Mouse (Mus musculus): ENCODE data around the gene Acvr1.

The Acvr1 gene

DNA sequence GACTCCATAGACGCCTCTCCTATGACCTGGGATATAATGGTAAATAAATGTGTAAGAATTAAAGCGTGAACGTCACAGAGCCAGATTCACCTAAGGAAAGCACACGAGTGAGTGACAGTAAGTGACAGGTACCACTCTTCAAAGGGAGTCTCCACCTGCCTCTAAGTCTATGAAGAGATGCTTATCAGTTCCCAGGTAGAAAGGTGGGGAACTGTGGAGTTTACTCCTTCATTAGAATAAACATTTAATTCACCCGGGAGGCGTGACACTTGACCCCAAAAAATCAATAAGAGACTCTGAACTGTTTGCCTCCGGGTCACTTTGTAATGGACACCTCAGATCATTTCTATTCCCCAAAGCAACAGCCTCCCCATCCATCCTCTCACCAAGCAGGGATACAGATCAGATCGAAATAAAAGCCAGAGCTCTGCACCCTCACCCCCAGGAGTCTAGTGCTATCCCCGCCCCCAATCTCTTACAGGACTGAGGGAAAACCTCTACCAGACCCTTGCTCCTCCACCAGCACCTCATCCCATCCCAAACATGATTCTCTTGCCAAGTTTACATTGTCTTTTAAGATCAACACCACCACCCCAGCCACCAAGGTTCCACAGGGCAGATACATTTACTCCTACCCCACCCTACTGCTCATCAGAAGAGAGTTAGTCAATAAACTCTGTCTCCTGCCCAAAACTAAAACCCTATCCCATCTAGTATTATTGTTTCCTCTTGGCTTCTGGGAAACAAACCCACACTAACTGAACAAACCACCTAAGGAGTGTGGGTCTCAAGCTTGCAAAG is 9.7 kb downstream of the Acvr1 start:
- in situ Hi-C loops (cut with MboI): no loop called here

DNA sequence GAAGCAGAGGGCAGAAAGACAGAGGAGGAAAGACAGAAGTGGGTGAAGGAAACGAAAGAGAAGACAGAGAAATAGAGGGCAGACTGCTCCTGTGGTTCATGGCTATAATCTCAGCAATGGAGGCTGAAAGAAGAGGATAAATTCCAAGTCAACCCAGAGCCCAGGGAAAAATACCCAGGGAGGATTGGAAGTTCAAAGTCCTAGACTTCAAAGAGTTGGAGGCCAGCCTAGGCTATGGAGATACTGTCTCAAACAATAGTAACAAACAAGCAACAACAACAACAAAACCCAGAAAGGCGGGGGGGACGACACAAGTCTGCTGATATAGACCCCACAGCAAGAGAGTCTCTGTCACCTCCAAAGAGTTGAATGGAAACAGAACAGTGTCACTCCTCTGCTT is 14.7 kb downstream of the Acvr1 start:
- in situ Hi-C loops (cut with MboI): no loop called here

DNA sequence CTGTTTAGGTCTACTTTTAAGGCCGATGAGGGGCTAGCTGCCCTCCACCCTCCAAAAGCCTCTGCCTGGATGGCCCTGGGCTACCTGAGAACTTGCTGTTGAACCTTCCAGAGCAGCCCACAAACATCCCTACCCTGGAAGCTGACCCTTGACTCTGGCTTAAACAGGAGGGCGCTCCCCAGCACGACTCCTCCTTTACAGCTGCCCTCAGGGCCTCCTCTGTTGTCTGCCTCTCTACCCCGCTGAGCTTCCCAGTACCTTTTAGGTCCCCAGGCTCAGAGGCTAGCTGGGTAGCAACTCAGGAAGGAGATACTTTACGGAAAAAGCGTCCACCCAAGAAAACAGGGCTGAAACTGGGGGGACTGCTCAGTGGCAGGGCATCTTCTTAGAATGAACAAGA is 15.1 kb downstream of the Acvr1 start:
- in situ Hi-C loops (cut with MboI): no loop called here

DNA sequence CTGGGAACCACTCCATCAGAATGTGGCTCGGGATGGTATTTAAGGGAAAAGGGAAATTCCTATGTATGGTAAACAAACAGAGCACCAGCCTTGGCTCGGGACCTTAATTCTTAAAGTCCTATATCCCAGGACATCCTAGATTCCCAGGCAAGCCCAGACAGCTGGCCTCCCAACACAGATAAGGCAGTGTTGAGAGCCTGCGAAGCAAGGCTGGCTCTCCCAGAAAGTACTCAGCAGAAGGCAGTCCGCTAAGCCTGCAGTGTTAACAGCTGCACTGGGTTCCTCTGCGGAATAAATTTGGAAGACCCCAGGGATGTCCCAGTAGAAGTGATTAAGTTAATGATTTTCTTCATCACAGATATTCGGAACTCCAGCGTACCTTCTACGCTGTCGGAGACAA is 16.5 kb downstream of the Acvr1 start:
- in situ Hi-C loops (cut with MboI): no loop called here

DNA sequence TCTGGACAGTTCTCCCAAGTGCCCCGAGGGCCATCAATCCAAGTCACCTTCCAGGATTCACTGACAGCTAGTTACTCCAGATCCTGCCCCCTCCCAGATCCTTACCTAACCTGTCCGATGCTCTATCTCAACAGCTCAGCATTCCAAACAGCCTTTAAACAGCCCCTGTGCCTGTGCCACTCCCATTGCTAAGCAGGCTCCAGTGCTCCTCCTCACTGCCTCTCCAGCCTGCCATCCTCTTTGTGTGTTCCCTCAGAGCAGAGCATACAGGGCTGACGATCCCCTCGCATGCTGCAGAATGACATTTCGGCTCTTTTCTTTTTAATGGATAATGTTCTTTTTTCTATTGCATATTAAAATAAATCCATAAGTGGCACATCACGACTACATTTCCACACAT is 17.0 kb downstream of the Acvr1 start:
- in situ Hi-C loops (cut with MboI): no loop called here

DNA sequence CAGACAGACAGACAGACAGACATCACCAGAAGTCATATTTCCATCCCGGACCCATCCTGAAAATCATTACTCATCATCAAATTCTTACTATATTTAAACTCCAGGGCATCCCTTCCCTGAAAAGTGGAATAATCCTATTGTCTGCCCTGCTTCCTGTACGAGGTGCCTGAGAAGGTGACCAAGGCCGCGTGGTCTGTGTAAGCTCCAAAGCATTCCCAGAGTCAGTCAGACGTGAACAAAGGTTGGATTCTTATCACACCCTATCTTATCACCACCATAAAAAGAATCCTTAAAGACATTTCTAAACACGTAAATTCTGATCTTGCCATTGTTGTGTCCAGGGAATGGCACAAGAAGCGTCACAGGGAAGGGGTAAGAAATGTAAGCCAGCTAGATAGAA is 18.0 kb downstream of the Acvr1 start:
- in situ Hi-C loops (cut with MboI): no loop called here

DNA sequence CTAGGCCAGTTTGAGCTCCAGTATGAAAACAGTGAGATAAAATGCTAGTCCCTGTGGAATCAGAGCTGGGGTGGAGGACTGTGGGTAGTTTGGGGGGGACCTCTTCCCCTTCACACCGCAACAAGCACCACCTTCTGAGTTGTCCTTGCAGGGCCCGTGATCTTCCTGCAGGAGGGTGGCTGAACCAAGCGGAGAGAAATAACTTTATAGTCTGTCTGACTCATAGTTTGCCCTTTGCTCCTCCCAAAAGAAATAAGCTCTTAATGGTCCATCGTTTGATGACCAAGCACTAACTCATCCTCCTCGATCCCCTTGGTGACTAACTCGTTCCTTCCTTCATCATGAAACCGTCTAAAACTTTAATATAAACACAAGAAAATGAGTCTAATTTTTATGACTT is 20.7 kb downstream of the Acvr1 start:
- in situ Hi-C loops (cut with MboI): no loop called here

DNA sequence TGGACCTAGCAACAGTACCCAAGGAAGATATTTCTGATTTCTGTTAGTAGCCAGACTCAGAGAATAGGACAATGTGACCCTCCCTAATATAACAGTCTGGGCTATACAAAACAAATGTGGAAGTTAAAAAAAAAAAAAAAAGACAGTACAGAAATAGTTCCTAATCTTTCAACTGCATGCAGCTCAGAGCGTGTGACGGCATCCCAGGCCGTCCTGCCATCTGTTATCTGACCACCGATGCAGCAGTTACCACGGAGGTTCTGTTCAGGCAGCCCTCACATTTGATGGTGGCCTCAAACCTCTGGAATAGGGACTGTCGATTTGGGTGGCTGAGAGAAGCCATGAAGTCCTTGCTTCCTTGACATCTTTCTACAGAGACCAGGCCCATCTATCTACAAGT is 22.6 kb downstream of the Acvr1 start:
- in situ Hi-C loops (cut with MboI): no loop called here

DNA sequence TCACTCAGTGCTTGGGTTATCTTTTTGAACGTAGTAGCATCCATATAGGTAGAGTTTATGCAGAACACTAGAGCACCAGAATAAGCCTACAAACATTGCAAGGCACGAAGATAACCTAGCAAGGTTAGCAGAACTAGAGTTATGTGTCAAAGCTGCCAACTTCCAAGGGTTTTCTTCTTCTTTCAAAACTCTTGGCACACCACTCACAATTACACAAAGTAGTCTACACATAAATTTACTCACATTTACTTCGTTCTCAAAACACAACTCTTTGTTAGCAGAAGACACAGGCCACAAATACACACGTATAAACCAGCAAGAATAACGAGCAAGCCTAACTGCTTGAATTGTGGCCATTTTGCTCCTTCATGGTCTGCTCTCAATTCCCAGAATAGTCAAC is 23.7 kb downstream of the Acvr1 start:
- in situ Hi-C loops (cut with MboI): no loop called here

DNA sequence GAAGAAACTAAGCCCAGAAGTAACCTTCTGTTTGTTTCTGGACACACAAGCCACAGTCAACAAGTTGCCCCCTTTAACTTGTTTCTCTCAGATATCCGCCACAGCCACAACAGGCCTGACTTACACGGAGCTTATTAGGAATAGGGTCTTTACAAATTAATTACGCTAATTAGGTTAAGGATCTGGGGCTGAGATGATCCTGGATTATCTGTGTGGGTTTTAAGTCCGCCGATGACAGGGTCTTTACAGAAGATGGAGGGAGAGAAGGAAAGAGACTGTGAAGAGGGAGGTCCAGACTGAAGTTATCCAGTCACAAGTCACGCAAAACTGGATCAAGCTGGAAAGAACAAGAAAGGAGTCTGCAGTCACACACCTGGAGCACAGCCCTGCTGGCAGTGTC is 28.8 kb downstream of the Acvr1 start:
- in situ Hi-C loops (cut with MboI): no loop called here

DNA sequence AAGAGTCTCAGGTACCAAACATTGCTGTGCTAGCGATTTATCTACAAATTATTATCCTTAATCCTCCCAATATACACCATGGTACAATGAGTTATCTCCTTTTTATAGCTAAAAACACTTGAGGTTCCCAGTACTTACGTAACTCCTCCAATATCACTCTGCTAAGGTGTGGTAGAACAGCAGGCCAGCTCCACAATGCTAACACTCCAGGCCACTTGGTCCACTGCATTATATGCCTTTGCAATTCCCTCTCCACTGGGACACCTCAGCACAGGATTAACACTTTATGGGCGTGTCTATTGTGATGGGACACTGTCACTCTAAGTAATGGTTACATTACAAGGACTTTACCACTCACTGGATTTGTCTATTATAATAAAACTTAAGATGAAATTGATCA is 30.2 kb downstream of the Acvr1 start:
- in situ Hi-C loops (cut with MboI): no loop called here

DNA sequence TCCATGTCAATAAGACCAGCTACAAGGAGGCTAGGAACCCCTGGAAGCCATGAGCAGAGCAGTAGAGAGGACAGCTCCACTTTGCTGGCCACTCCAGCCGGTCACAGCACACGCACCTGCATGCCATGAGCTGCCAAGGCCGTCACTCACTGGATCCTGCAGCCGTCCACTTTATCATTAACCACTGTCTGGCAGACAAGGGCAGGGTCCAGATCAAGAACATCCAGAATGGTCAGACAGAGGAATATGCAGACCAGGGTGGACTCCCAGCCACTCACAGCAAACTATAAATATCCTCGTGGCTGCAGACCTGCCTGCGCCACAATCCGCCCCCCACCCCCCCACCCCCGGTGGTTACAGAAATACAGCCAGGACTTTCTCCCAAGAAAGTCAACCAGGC is 31.7 kb downstream of the Acvr1 start:
- in situ Hi-C loops (cut with MboI): no loop called here

DNA sequence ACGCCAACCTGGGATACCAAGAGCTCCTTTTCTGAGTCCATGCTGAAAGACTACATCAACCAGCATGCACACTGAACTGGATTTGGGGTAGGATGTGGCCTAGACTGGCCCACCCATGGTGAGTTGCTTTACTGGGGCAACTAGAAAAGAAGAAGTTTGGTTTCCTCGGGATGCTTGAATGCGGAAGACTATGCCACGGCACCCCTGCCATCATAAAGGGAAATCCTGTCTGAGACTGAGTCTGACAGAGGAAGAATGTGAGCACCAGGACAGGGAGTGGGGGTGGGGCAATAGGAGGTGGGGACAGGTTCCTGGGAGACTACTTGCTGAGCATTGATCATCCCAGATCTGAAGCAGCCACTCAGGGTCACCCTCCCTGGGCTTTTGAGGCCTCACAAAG is 32.6 kb downstream of the Acvr1 start:
- in situ Hi-C loops (cut with MboI): no loop called here

DNA sequence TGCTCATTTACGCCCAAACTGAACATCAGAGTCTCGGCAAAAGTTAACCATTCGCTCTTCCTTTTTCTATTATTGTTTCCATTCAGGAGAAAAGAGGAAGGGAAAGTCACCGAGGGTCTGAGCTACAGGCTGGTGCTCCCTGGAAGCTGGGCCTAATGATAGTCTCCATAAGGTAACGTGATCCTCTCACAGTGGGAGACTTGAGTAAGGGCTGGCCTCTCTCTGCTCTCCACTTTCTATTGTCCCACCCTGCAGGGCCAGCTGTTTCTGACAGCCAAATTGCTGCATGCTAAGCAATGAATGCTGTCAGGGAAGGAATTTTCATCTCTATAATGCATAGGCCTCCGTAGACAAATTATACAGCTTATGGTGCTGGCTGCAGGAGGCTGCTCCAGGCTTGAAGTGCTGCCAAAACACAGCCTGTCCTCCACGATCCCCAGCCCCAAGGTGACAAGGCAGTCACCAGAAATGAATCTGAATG is 33.4 kb downstream of the Acvr1 start:
- in situ Hi-C loops (cut with MboI): no loop called here

DNA sequence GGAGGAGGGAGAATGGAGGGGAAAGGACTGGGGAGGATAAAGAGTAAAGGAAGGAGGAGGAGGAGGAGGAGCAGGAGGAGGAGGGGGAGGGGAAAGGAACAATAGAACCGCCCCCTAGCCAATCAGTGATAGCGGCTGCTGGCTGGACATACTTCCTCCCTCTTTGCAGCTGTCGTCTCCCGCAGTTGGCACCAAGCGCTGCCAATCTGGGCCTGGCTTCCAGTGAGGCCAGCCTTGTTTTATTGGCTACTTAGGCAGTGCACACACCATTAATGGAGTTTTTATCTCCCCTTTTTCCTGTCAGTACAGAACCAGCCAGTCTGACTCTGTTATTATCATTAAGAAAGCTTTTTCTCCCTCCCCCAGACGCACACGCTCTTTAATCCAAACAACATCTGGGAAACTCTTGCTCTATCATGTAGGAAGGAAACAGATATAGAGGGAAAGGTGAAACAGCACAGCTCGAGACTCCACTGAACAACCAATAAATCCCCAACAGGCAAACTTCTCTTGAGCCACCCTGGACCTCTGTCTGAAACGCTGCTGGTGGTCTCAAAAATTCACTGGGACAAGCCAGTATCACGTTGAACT is 34.6 kb downstream of the Acvr1 start:
- in situ Hi-C loops (cut with MboI): no loop called here

DNA sequence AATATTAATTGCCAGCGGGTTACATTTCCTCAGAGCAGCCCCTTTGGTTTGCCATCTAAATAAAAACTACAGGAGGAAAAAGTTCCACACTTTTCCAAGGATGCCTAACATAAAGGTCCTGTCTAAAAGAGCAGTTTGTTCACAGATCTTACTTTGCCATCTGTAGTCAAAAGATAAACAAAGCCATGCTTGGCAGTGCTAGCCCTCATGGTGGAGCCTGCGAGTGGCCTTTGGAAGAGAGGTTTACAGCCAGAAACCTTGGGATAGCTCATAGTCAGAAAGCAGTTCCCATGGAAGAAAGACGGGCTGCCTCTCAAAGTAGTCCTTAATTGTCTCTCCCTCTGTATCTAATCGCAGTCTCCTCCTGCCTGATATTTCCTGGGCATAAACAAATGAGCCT is 36.4 kb downstream of the Acvr1 start:
- in situ Hi-C loops (cut with MboI): no loop called here

DNA sequence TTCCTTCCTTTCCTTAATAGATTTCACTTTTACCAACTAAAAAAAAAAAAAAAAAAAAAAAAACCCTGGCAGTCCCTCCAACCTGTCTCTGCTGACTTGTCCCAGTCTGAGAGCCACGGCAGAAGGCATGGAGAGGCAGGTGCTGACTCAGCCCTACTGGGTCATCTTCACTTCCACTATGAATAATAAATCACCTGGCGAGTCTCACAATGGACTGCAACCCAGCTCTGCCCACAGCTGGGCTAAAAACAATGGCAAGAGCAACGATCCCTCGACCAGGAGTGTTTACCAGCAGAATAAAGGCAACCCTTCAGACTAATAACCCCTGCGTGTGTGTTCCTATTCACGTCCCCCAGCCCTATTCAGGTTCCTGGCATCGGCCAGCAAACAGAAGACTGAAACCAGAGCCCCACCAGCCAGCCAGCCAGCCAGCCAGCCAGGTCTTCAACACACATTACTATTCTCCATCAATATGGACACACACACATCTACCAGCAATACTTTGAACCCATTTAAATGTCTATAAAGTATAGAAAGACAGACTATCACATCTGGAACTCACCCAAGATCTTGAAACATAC is 37.0 kb downstream of the Acvr1 start:
- in situ Hi-C loops (cut with MboI): no loop called here

DNA sequence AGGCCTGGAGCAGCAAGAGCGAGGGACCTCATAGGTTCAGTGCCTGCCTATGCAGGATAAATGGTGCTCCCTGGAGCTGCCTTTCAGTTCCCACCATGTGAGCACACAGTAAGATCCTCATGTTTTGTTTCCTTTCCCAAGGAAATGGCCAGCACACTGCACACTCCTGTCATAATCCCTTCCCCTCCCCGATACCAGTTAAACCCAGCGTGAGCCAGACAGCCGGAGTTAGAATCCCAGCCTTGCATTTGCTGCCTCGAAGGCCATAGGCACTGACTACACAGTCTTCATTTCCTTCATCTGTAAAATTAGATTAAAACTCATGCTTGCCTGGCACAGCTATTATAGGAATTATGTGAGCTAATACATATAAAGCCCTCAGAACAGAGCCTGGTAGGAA is 37.6 kb downstream of the Acvr1 start:
- in situ Hi-C loops (cut with MboI): no loop called here

DNA sequence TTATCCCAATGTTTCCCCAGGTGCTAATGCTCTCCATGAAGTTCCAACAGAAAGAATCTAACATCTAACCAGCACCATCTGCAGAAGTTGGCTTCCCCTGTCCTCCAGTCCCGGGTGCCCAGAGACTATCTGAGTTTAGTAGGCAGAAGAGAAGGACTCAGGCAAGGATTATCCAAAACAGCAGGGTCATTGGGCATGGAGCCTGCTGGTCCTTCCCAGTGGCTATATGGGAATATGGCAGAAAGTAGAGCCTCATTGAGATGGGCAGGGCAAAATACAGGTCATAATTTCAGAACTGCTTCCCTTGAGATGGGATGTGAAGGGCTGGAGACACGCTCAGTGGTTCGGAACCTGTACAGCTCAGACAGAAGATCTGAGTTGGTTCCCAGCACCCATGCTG is 39.2 kb downstream of the Acvr1 start:
- in situ Hi-C loops (cut with MboI): no loop called here

DNA sequence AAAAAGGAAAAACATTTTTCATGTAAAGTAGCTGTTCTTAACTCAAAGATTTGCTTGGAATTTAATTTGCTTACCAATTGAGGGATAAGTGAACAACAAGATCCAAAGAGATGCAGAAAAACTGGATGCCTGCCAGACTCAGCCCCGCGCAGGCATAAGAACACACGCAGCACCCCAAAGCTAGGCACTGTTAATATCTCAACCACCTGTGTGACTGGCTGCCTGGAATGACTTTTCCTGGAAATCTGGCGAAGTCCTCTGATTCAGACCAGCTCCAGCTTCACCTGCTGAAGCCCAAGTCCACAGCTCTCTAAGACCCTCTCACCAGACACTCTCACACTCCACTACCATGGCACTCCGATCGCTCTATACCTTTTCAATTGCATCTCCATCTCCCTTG is 42.6 kb downstream of the Acvr1 start:
- in situ Hi-C loops (cut with MboI): no loop called here

DNA sequence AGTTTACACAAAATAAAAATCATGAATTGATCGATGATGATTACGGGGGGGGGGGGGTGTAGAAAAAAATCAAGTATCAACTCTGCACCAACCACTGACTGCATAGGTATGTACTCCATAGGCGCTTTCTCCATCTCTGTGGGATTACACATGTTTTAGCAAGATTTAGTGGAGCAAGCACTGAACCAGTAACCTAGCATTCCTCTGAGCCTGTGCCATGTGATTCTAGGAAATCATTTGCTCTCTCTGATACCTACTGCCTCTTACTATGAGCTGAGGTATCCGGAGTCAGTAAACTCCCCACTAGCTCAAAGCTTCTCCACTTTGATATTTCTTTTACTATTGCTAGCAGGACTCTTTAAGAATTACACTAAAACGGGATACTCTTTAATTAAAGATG is 43.1 kb downstream of the Acvr1 start:
- in situ Hi-C loops (cut with MboI): no loop called here

DNA sequence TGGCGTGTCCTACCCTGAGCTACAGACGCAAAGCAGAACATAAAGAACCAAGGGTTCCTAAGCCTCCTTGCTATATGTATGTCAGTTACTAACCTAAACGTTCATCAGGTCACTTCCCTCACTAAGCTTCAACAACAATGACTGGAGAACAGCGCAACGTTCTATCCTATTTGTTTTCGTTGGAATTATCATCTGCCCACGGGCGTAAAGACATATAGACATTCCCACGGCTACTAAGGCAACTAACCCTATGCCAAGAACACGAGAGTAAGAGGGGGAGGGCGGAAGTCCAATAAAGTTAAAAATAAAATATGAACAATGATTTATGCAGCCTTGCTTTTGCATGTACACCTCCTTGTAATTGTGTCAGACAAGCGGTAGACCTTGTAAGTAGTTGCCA is 43.9 kb downstream of the Acvr1 start:
- in situ Hi-C loops (cut with MboI): no loop called here

DNA sequence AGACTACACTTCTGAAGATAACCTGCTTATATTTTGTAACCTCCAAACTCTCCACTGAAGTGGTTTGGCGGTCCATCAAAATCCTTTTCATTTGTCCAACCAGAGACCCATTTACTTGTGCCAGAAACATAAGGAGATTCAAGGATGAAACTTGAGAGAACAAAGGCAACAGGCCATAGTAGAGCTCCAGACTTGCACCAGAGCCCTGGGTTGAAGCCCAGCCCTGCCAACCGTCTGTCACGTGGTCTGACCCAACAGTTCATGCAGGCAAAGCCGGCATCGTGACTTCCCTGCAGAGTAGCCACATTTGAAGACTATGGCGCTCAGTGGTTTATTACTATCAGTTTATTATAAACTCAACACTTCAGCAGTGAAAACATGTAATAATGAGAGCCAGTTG is 45.3 kb downstream of the Acvr1 start:
- in situ Hi-C loops (cut with MboI): no loop called here

DNA sequence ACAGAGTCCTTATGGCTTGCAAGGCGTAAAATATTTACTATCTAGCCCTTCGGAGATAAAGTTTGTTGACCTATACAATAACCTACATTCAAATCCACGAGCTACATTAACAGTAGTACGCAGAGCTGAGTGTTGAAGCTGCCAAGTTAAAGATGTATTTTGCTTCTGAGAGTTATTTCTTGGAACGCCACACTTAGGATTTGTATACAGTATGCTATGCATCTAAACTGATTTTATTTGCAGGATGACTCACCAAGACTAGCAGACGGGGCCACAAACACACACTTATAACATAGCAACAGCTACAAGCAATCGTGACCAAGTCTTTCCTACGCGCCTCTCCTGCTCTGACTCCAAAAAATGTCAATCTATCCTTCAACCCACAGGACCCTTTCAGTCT is 46.2 kb downstream of the Acvr1 start:
- in situ Hi-C loops (cut with MboI): no loop called here
